Mouse (Mus musculus) midbrain, postnatal 0 days (tissue): ENCODE measurements around the gene Ces3b. TPM values are rescaled to one million over a fixed set of nuclear protein-coding genes. Genes with fewer than 3 reads are reported as not detected.
"Not testable (repeated sequence)": the region's sequence is repeated elsewhere in the genome, so short reads cannot be mapped to it uniquely, and the experiment has no call there.

Experiments used
- ATAC-seq: fragments of 200-750 bp; cut with Nextera tagmentation; 2 replicates; pipeline ENCODE4 v1.8.0; 2017; ENCODE audit warnings: moderate number of reproducible peaks, mild to moderate bottlenecking, moderate TSS enrichment, moderate library complexity; ENCODE audit not compliant: low FRiP score
- DNase-seq: peaks from one replicate; pipeline ENCODE4 v3.0.0-alpha.2; 2015; ENCODE audit warnings: low spot score
- H3K27ac ChIP-seq: fragments of 300-500 bp; sonication (generic); 2 replicates; pipeline ENCODE4 v1.5.1; 2014; ENCODE audit warnings: low read depth, mild to moderate bottlenecking, low read length, mixed read lengths
- H3K27me3 ChIP-seq: fragments of 300-500 bp; sonication (generic); 2 replicates; pipeline ENCODE4 v1.6.1; 2014; ENCODE audit warnings: low read length, control low read depth, mixed read lengths; ENCODE audit not compliant: insufficient read depth
- H3K36me3 ChIP-seq: fragments of 300-500 bp; sonication (generic); 2 replicates; pipeline ENCODE4 v1.6.1; 2014; ENCODE audit warnings: low read length, control low read depth, mixed read lengths; ENCODE audit not compliant: insufficient read depth
- H3K4me1 ChIP-seq: fragments of 300-500 bp; sonication (generic); 2 replicates; pipeline ENCODE4 v1.6.1; 2014; ENCODE audit warnings: mild to moderate bottlenecking, control low read depth, antibody characterized with exemption, low read length, mixed read lengths; ENCODE audit not compliant: insufficient read depth
- H3K4me2 ChIP-seq: fragments of 300-500 bp; sonication (generic); 2 replicates; pipeline ENCODE4 v1.6.1; 2014; ENCODE audit warnings: low read depth, mild to moderate bottlenecking, low read length, mixed read lengths; ENCODE audit not compliant: poor library complexity, severe bottlenecking
- H3K4me3 ChIP-seq: fragments of 300-500 bp; sonication (generic); 2 replicates; pipeline ENCODE4 v1.5.1; 2014; ENCODE audit warnings: low read depth, mild to moderate bottlenecking, low read length, moderate library complexity
- H3K9ac ChIP-seq: fragments of 300-500 bp; sonication (generic); replicated peaks from 2 replicates; pipeline ENCODE4 v1.6.1; 2014; ENCODE audit warnings: mild to moderate bottlenecking, low read length, moderate library complexity, mixed read lengths; ENCODE audit not compliant: poor library complexity, severe bottlenecking
- H3K9me3 ChIP-seq: fragments of 300-500 bp; sonication (generic); 2 replicates; pipeline ENCODE4 v1.6.1; 2016; ENCODE audit warnings: low read length, control low read depth
- CTCF ChIP-seq: IDR thresholded peaks from 2 replicates; pipeline ENCODE4 v1.5.1; 2016; ENCODE audit warnings: antibody characterized with exemption, mild to moderate bottlenecking
- WGBS: fragments of 180-500 bp; shearing (Covaris S2); extraction: QIAGEN DNeasy Blood & Tissue Kit; methylation state at CpG from one replicate; pipeline ENCODE4 v1.1.7; 2014; 5-methylcytosine and 5-hydroxymethylcytosine counted together
- polyA plus RNA-seq: library from polyadenylated mRNA; unstranded; fragments of >200 nt; fragmentation: Nextera tagmentation; extraction: Ambion mirVana; gene quantifications from 2 replicates; pipeline ENCODE4 v1.2.1, GENCODE M21; 2015
- total RNA-seq: library from RNA; depleted of rRNA; stranded (reverse); fragments of >200 nt; gene quantifications from 2 replicates; pipeline ENCODE4 v1.2.3, GENCODE M21; 2014

Ces3b gene
- total and polyA plus RNA-seq, 2 experiments from 2014 or later, result not detected

GRCm38 (mm10) chr8:105080814-105081336, 2.7 kb upstream of the Ces3b start:
- WGBS, result 74% methylated on average over 5 of the region's 5 CpGs
- no peak for TF ChIP-seq CTCF
- H3K9me3 ChIP-seq, result no peaks in the 10 kb centered on the region
- H3K4me1 ChIP-seq, result no peaks in the 10 kb centered on the region
- H3K4me2 ChIP-seq, result no peak overlapping the region
- no peak overlapping the region for H3K4me3 ChIP-seq
- no peak overlapping the region for H3K27ac ChIP-seq
- no peak overlapping the region for H3K9ac ChIP-seq
- ATAC-seq, result no peak
- DNase-seq, result no peak
- H3K27me3 ChIP-seq, result no peaks in the 10 kb centered on the region
- H3K36me3 ChIP-seq, result no peaks in the 10 kb centered on the region

GRCm38 (mm10) chr8:105088166-105088565, 4.6 kb downstream of the Ces3b start:
- H3K4me3 ChIP-seq, H3K4me1 ChIP-seq, H3K27ac ChIP-seq, H3K4me2 ChIP-seq, H3K9ac ChIP-seq, H3K27me3 ChIP-seq, ATAC-seq, H3K36me3 ChIP-seq, H3K9me3 ChIP-seq, DNase-seq: not testable (repeated sequence)
- WGBS, result 86% methylated on average over 4 of the region's 5 CpGs

GRCm38 (mm10) chr8:105088581-105088980, 5.0 kb downstream of the Ces3b start:
- 69% methylated on average over 4 of the region's 4 CpGs for whole genome bisulfite sequencing
- no peak overlapping the region for H3K9ac ChIP-seq
- no peak for ATAC-seq

GRCm38 (mm10) chr8:105093992-105094391, 10.4 kb downstream of the Ces3b start:
- Histone ChIP-seq H3K4me3 (no peak overlapping the region), H3K4me1 (no peaks in the 10 kb centered on the region), H3K36me3 (no peaks in the 10 kb centered on the region), H3K4me2 (no peak overlapping the region), H3K27ac (no peak overlapping the region), H3K9ac (no peak overlapping the region), H3K9me3 (no peaks in the 10 kb centered on the region), H3K27me3 (no peaks in the 10 kb centered on the region)
- 82% methylated on average over 3 of the region's 3 CpGs for WGBS
- no peak for TF ChIP-seq CTCF
- DNase-seq (no peak), ATAC-seq (no peak)

More at GRCm38 (mm10) chr8:105088581-105088980, 5.0 kb downstream of the Ces3b start:
- Histone ChIP-seq H3K4me3 (no peak overlapping the region), H3K36me3 (no peaks in the 10 kb centered on the region), H3K27me3 (no peaks in the 10 kb centered on the region), H3K4me2 (no peak overlapping the region), H3K4me1 (no peaks in the 10 kb centered on the region), H3K27ac (no peak overlapping the region), H3K9me3 (no peaks in the 10 kb centered on the region)
- no peak for DNase-seq
- no peak for TF ChIP-seq CTCF

- not testable (repeated sequence) for DNase-seq, ATAC-seq
These were observed 18.7 kb downstream of the Ces3b start for GRCm38 (mm10) chr8:105102101-105102785.

GRCm38 (mm10) chr8:105103701-105104100, 20.1 kb downstream of the Ces3b start:
- H3K36me3 ChIP-seq, H3K9ac ChIP-seq, H3K27me3 ChIP-seq, ATAC-seq, H3K4me1 ChIP-seq, H3K9me3 ChIP-seq, H3K4me2 ChIP-seq, H3K4me3 ChIP-seq, H3K27ac ChIP-seq, DNase-seq: not testable (repeated sequence)
- WGBS, result 83% methylated on average over 5 of the region's 5 CpGs

More at GRCm38 (mm10) chr8:105102101-105102785, 18.7 kb downstream of the Ces3b start:
- H3K36me3 ChIP-seq, H3K27me3 ChIP-seq, H3K9me3 ChIP-seq, H3K27ac ChIP-seq, H3K9ac ChIP-seq, H3K4me1 ChIP-seq, H3K4me3 ChIP-seq, H3K4me2 ChIP-seq: not testable (repeated sequence)
- 83% methylated on average over 4 of the region's 4 CpGs for WGBS
